Mouse (Mus musculus) small intestine, adult 2 months (tissue): ENCODE measurements around the gene Mroh2a. TPM values are rescaled to one million over a fixed set of nuclear protein-coding genes. Genes with fewer than 3 reads are reported as not detected.

ENCODE experiments used
- H3K27ac ChIP-seq: fragments of 200-500 bp; 2 replicates; pipeline ENCODE4 v1.5.1; 2012; ENCODE audit warnings: low read depth, low read length, control low read depth, inconsistent platforms; ENCODE audit not compliant: insufficient read depth
- H3K27me3 ChIP-seq: fragments of 200-500 bp; 2 replicates; pipeline ENCODE4 v1.6.1; 2012; ENCODE audit warnings: mild to moderate bottlenecking, moderate library complexity, low read length, inconsistent platforms; ENCODE audit not compliant: control insufficient read depth, insufficient read depth
- H3K36me3 ChIP-seq: fragments of 200-500 bp; 2 replicates; pipeline ENCODE4 v1.6.1; 2012; ENCODE audit warnings: mild to moderate bottlenecking, low read length, control low read depth, inconsistent platforms; ENCODE audit not compliant: control insufficient read depth, insufficient read depth
- H3K4me1 ChIP-seq: fragments of 200-500 bp; 2 replicates; pipeline ENCODE4 v1.6.1; 2012; ENCODE audit warnings: low read length, inconsistent platforms, mixed read lengths; ENCODE audit not compliant: control insufficient read depth, insufficient read depth, insufficient read length
- H3K4me3 ChIP-seq: fragments of 200-500 bp; 2 replicates; pipeline ENCODE4 v1.5.1; 2012; ENCODE audit warnings: low read depth, mild to moderate bottlenecking, control low read depth, inconsistent platforms, low read length, moderate library complexity
- CTCF ChIP-seq: fragments of 200-500 bp; IDR thresholded peaks from 2 replicates; pipeline ENCODE4 v1.5.1; 2012; ENCODE audit warnings: low read depth, mild to moderate bottlenecking, control low read depth, inconsistent platforms, low read length, moderate library complexity, mixed read lengths; ENCODE audit not compliant: insufficient replicate concordance, insufficient read length; ENCODE audit errors: extremely low read depth
- POLR2A ChIP-seq: fragments of 200-500 bp; IDR thresholded peaks from 2 replicates; pipeline ENCODE4 v1.6.1; 2012; ENCODE audit warnings: low read depth, mild to moderate bottlenecking, control low read depth, inconsistent platforms, low read length, moderate library complexity
- WGBS: fragments of 180-500 bp; shearing (Covaris S2); methylation state at CpG from one replicate; pipeline ENCODE4 v1.1.7; 2018; 5-methylcytosine and 5-hydroxymethylcytosine counted together
- polyA plus RNA-seq: library from polyadenylated mRNA; depleted of rRNA; stranded (reverse); fragments of >200 nt; gene quantifications from 2 replicates; pipeline ENCODE4 v1.2.3, GENCODE M21; 2012

Gene Mroh2a
- polyA plus RNA-seq, 1 experiment: 0.35 TPM

- no peaks in the 10 kb centered on the region for H3K4me1 ChIP-seq
- no peak overlapping the region for H3K27ac ChIP-seq
- H3K27me3 ChIP-seq: no peaks in the 10 kb centered on the region
- 55% methylated on average over 3 of the region's 3 CpGs for WGBS
- no peak for TF ChIP-seq CTCF
- TF ChIP-seq POLR2A: no peak
- no peak overlapping the region for H3K4me3 ChIP-seq
- no peaks in the 10 kb centered on the region for H3K36me3 ChIP-seq
Measured at GRCm38 (mm10) chr1:88232664-88233380, 6.0 kb downstream of the Mroh2a start.

- Histone ChIP-seq H3K36me3 (no peaks in the 10 kb centered on the region), H3K4me1 (no peaks in the 10 kb centered on the region), H3K27ac (no peak overlapping the region), H3K27me3 (no peaks in the 10 kb centered on the region), H3K4me3 (no peak overlapping the region)
- 69% methylated on average over 14 of the region's 14 CpGs for WGBS
- TF ChIP-seq POLR2A: no peak
Measured at GRCm38 (mm10) chr1:88233421-88234247, 6.8 kb downstream of the Mroh2a start.

GRCm38 (mm10) chr1:88234248-88234610 lies 7.4 kb downstream of the Mroh2a start:
- Histone ChIP-seq H3K4me1 (no peaks in the 10 kb centered on the region), H3K36me3 (no peaks in the 10 kb centered on the region), H3K4me3 (no peak overlapping the region), H3K27me3 (no peaks in the 10 kb centered on the region), H3K27ac (no peak overlapping the region)
- TF ChIP-seq CTCF: no peak
- no peak for TF ChIP-seq POLR2A
- 67% methylated on average over 4 of the region's 4 CpGs for WGBS

- Histone ChIP-seq H3K27ac (no peak overlapping the region), H3K4me3 (no peak overlapping the region), H3K27me3 (no peaks in the 10 kb centered on the region), H3K36me3 (no peaks in the 10 kb centered on the region), H3K4me1 (no peaks in the 10 kb centered on the region)
- TF ChIP-seq POLR2A: no peak
- TF ChIP-seq CTCF: no peak
- WGBS: 41% methylated on average over 5 of the region's 5 CpGs
Measured at GRCm38 (mm10) chr1:88234646-88235045, 7.9 kb downstream of the Mroh2a start.

GRCm38 (mm10) chr1:88235046-88235893 lies 8.5 kb downstream of the Mroh2a start:
- WGBS: 68% methylated on average over 11 of the region's 11 CpGs
- no peaks in the 10 kb centered on the region for H3K4me1 ChIP-seq
- no peak overlapping the region for H3K4me3 ChIP-seq
- no peak overlapping the region for H3K27ac ChIP-seq
- H3K36me3 ChIP-seq: no peaks in the 10 kb centered on the region
- no peaks in the 10 kb centered on the region for H3K27me3 ChIP-seq
- TF ChIP-seq CTCF (no peak), POLR2A (no peak)

GRCm38 (mm10) chr1:88235894-88236415 lies 9.2 kb downstream of the Mroh2a start:
- Histone ChIP-seq H3K27me3 (no peaks in the 10 kb centered on the region), H3K36me3 (no peaks in the 10 kb centered on the region), H3K4me1 (no peaks in the 10 kb centered on the region), H3K4me3 (no peak overlapping the region), H3K27ac (no peak overlapping the region)
- WGBS: 60% methylated on average over 4 of the region's 4 CpGs
- no peak for TF ChIP-seq POLR2A
- no peak for TF ChIP-seq CTCF

GRCm38 (mm10) chr1:88237311-88237710 lies 10.5 kb downstream of the Mroh2a start:
- Histone ChIP-seq H3K36me3 (no peaks in the 10 kb centered on the region), H3K27me3 (no peaks in the 10 kb centered on the region), H3K4me3 (no peak overlapping the region), H3K27ac (no peak overlapping the region), H3K4me1 (no peaks in the 10 kb centered on the region)
- no peak for TF ChIP-seq POLR2A
- no peak for TF ChIP-seq CTCF
- 56% methylated on average over 5 of the region's 5 CpGs for WGBS
